Mouse (Mus musculus) hindbrain, embryonic 14.5 days (tissue): ENCODE results near the gene Chrm3. TPM values are rescaled to one million over a fixed set of nuclear protein-coding genes. Genes with fewer than 3 reads are reported as not detected.
"Not testable (repeated sequence)": the region's sequence is repeated elsewhere in the genome, so short reads cannot be mapped to it uniquely, and the experiment has no call there.

ENCODE experiments used
- ATAC-seq: fragments of 200-750 bp; cut with Nextera tagmentation; 2 replicates; pipeline ENCODE4 v1.8.0; 2017; ENCODE audit warnings: moderate number of reproducible peaks, mild to moderate bottlenecking, moderate TSS enrichment, moderate library complexity; ENCODE audit not compliant: low FRiP score
- DNase-seq: peaks from one replicate; pipeline ENCODE4 v3.0.0-alpha.2; 2015; ENCODE audit warnings: low spot score
- H3K27ac ChIP-seq: fragments of 300-500 bp; sonication (generic); 2 replicates; pipeline ENCODE4 v1.5.1; 2014; ENCODE audit warnings: mild to moderate bottlenecking, moderate library complexity
- H3K27me3 ChIP-seq: fragments of 300-500 bp; sonication (generic); 2 replicates; pipeline ENCODE4 v1.6.1; 2014; ENCODE audit warnings: mild to moderate bottlenecking, low read length, mixed read lengths; ENCODE audit not compliant: control insufficient read depth, insufficient read depth
- H3K36me3 ChIP-seq: fragments of 300-500 bp; sonication (generic); replicated peaks from 2 replicates; pipeline ENCODE4 v1.6.1; 2014; ENCODE audit not compliant: control insufficient read depth, insufficient read depth
- H3K4me1 ChIP-seq: fragments of 300-500 bp; sonication (generic); replicated peaks from 2 replicates; pipeline ENCODE4 v1.6.1; 2014; ENCODE audit warnings: antibody characterized with exemption, low read length, mixed read lengths; ENCODE audit not compliant: control insufficient read depth, insufficient read depth
- H3K4me2 ChIP-seq: fragments of 300-500 bp; sonication (generic); replicated peaks from 2 replicates; pipeline ENCODE4 v1.6.1; 2014; ENCODE audit warnings: mild to moderate bottlenecking, moderate library complexity
- H3K4me3 ChIP-seq: fragments of 300-500 bp; sonication (generic); replicated peaks from 2 replicates; pipeline ENCODE4 v1.5.1; 2014; ENCODE audit warnings: mild to moderate bottlenecking, low read length
- H3K9ac ChIP-seq: fragments of 300-500 bp; sonication (generic); 2 replicates; pipeline ENCODE4 v1.6.1; 2014
- H3K9me3 ChIP-seq: fragments of 300-500 bp; sonication (generic); 2 replicates; pipeline ENCODE4 v1.6.1; 2016; ENCODE audit warnings: low read length; ENCODE audit not compliant: control insufficient read depth
- WGBS: fragments of 180-500 bp; shearing (Covaris S2); extraction: QIAGEN DNeasy Blood & Tissue Kit; methylation state at CpG from one replicate; pipeline ENCODE4 v1.1.7; 2014; 5-methylcytosine and 5-hydroxymethylcytosine counted together
- microRNA-seq: library from miRNA; unstranded; fragments of <30 nt; microRNA quantifications from one replicate; pipeline ENCODE4, GENCODE M21; 2016
- polyA plus RNA-seq: library from polyadenylated mRNA; unstranded; fragments of >200 nt; fragmentation: Nextera tagmentation; extraction: Ambion mirVana; gene quantifications from 2 replicates; pipeline ENCODE4 v1.2.1, GENCODE M21; 2014

Gene Chrm3
- polyA plus RNA-seq, 1 experiment from 2014 or later: 3.8 TPM

GRCm38 (mm10) chr13:9846543-9847434, 513.9 kb downstream of the Chrm3 start:
- no peaks in the 10 kb centered on the region for H3K4me1 ChIP-seq
- 34% methylated on average over 14 of the region's 14 CpGs for WGBS
- no peaks in the 10 kb centered on the region for H3K27me3 ChIP-seq
- no peaks in the 10 kb centered on the region for H3K36me3 ChIP-seq
- DNase-seq: peak; percentile 78
- H3K4me2 ChIP-seq: peak overlapping the region; percentile 33
- no peak overlapping the region for H3K27ac ChIP-seq
- H3K4me3 ChIP-seq: no peak overlapping the region
- ATAC-seq: peak; percentile 94
- H3K9ac ChIP-seq: no peak overlapping the region
- H3K9me3 ChIP-seq: no peaks in the 10 kb centered on the region

GRCm38 (mm10) chr13:9834146-9834679, 526.4 kb downstream of the Chrm3 start:
- 70% methylated on average over 33 of the region's 33 CpGs for WGBS
- H3K4me3 ChIP-seq, H3K27me3 ChIP-seq, H3K27ac ChIP-seq, H3K4me1 ChIP-seq, DNase-seq, H3K36me3 ChIP-seq, H3K9me3 ChIP-seq, H3K4me2 ChIP-seq, H3K9ac ChIP-seq: not testable (repeated sequence)
- ATAC-seq: peak; percentile 72; the same call in 1 of the 2 replicates

GRCm38 (mm10) chr13:9826227-9826626, 534.4 kb downstream of the Chrm3 start:
- no peaks in the 10 kb centered on the region for H3K36me3 ChIP-seq
- DNase-seq (no peak), ATAC-seq (no peak)
- H3K4me2 ChIP-seq: no peak overlapping the region
- WGBS: 86% methylated on average over 5 of the region's 5 CpGs
- no peaks in the 10 kb centered on the region for H3K4me1 ChIP-seq
- H3K9me3 ChIP-seq: no peaks in the 10 kb centered on the region
- H3K4me3 ChIP-seq: no peak overlapping the region
- H3K9ac ChIP-seq: no peak overlapping the region
- H3K27me3 ChIP-seq: no peaks in the 10 kb centered on the region
- no peak overlapping the region for H3K27ac ChIP-seq

Small RNA genes within 50 kb of the gene (microRNA-seq; reads per million reads assigned to microRNA genes)
- not detected for gene Gm24187
